Mouse (Mus musculus) ES-E14 (cell line): Measurements from ENCODE around the gene Ddc. TPM values are rescaled to one million over a fixed set of nuclear protein-coding genes. Genes with fewer than 3 reads are reported as not detected.

Experiments
- DNase-seq: peaks from one replicate; pipeline ENCODE4 v3.0.0-alpha.2; 2013; ENCODE audit warnings: low read depth, low spot score
- H3K27ac ChIP-seq: 2 replicates; pipeline ENCODE4 v1.5.1; 2012; ENCODE audit warnings: low read depth, mild to moderate bottlenecking, low read length, moderate library complexity, mixed read lengths; ENCODE audit not compliant: poor library complexity, insufficient read depth, severe bottlenecking
- H3K36me3 ChIP-seq: 2 replicates; pipeline ENCODE4 v1.6.1; 2012; ENCODE audit warnings: mild to moderate bottlenecking, low read length, moderate library complexity, mixed read lengths; ENCODE audit not compliant: control insufficient read depth, poor library complexity, insufficient read depth, severe bottlenecking
- H3K4me1 ChIP-seq, 2 experiments: fragments of 150-350 bp in 1 of 2; sonication (generic) in 1 of 2; 2 replicates each; pipeline ENCODE4 v1.6.1; 2012; ENCODE audit warnings: low read length in 2 of 2, mild to moderate bottlenecking in 1 of 2, mixed read lengths in 1 of 2; ENCODE audit not compliant: control insufficient read depth in 2 of 2, insufficient read depth in 2 of 2, poor library complexity in 1 of 2
- H3K4me3 ChIP-seq, 2 experiments: fragments of 150-350 bp in 1 of 2; sonication (generic) in 1 of 2; 2 replicates each; pipeline ENCODE4 v1.5.1; 2012; ENCODE audit warnings: low read length in 2 of 2, low read depth in 1 of 2, mild to moderate bottlenecking in 1 of 2, mixed read lengths in 1 of 2; ENCODE audit not compliant: insufficient read depth in 1 of 2, poor library complexity in 1 of 2, severe bottlenecking in 1 of 2
- H3K9ac ChIP-seq: 2 replicates; pipeline ENCODE4 v1.6.1; 2012; ENCODE audit warnings: low read depth, mild to moderate bottlenecking, low read length, mixed read lengths; ENCODE audit not compliant: poor library complexity, insufficient read depth, severe bottlenecking
- H3K9me3 ChIP-seq: fragments of 150-350 bp; sonication (generic); 2 replicates; pipeline ENCODE4 v1.6.1; 2012; ENCODE audit warnings: low read depth, mild to moderate bottlenecking, low read length; ENCODE audit not compliant: control insufficient read depth, insufficient read depth
- CHD2 ChIP-seq: IDR thresholded peaks from 2 replicates; pipeline ENCODE4 v1.6.1; 2014; ENCODE audit warnings: mild to moderate bottlenecking, low read depth, low read length, inconsistent platforms
- HCFC1 ChIP-seq: IDR thresholded peaks from 2 replicates; pipeline ENCODE4 v1.6.1; 2012; ENCODE audit warnings: low read length, inconsistent platforms, borderline replicate concordance; ENCODE audit not compliant: insufficient read depth
- MAFK ChIP-seq: IDR thresholded peaks from 2 replicates; pipeline ENCODE4 v1.6.1; 2014; ENCODE audit warnings: mild to moderate bottlenecking, low read depth, low read length, inconsistent platforms; ENCODE audit not compliant: insufficient read depth
- ZC3H11A ChIP-seq: IDR thresholded peaks from 2 replicates; pipeline ENCODE4 v1.6.1; 2012; ENCODE audit warnings: low read depth, mild to moderate bottlenecking, inconsistent platforms, low read length, borderline replicate concordance
- ZNF384 ChIP-seq: IDR thresholded peaks from 2 replicates; pipeline ENCODE4 v1.6.1; 2012; ENCODE audit warnings: low read depth, low read length, inconsistent platforms
- in situ Hi-C, 2 experiments: fragments of 600-800 bp; cut with MboI; formaldehyde crosslinking; loops; one replicate each; pipeline ENCODE4 v1.15.1; 2025; ENCODE audit warnings: low sequenced_read_pairs in 2 of 2, inconsistent platforms in 1 of 2; ENCODE audit not compliant: unreplicated experiment in 2 of 2
- total RNA-seq: library from RNA; depleted of rRNA; stranded (reverse); fragments of 300-350 nt; gene quantifications from 2 replicates; pipeline ENCODE4 v1.2.3, GENCODE M21; 2012

The Ddc gene
- total RNA-seq, 1 experiment, result 29.1 TPM

- H3K4me3 ChIP-seq, result no peak overlapping the region
- H3K36me3 ChIP-seq, result no peaks in the 10 kb centered on the region; the same call in 1 of the 2 replicates
- peaks cover 9% of the 10 kb centered on the region; the same call in 1 of the 2 replicates for H3K9me3 ChIP-seq
- in situ Hi-C loops, result no loop called here
- no peak for TF ChIP-seq ZNF384
- no peak for TF ChIP-seq HCFC1
- TF ChIP-seq ZC3H11A, result no peak
- no peak for TF ChIP-seq CHD2
- no peak for TF ChIP-seq MAFK
- H3K27ac ChIP-seq, result no peak overlapping the region
- peaks cover 19 to 26% of the 10 kb centered on the region in 2 experiments for H3K4me1 ChIP-seq
- peak overlapping the region; percentile 53; the same call in 1 of the 2 replicates for H3K9ac ChIP-seq
- DNase-seq, result no peak
These were observed 67.0 kb downstream of the Ddc start for GRCm38 (mm10) chr11:11830884-11831495.

- H3K4me3 ChIP-seq, result no peak overlapping the region
- H3K9ac ChIP-seq, result peak overlapping the region; percentile 38
- in situ Hi-C loops, result no loop called here
- H3K4me1 ChIP-seq, result peaks cover 19 to 26% of the 10 kb centered on the region in 2 experiments
- peak overlapping the region; percentile 99 for H3K27ac ChIP-seq
- no peaks in the 10 kb centered on the region; the same call in 1 of the 2 replicates for H3K36me3 ChIP-seq
- peak; percentile 67 for DNase-seq
- TF ChIP-seq CHD2 (no peak), ZNF384 (no peak), ZC3H11A (no peak)
- peaks cover 10% of the 10 kb centered on the region; the same call in 1 of the 2 replicates for H3K9me3 ChIP-seq
These were observed 68.6 kb downstream of the Ddc start for GRCm38 (mm10) chr11:11829161-11830000.

GRCm38 (mm10) chr11:11828761-11829160 is 69.2 kb downstream of the Ddc start:
- H3K27ac ChIP-seq, result peak overlapping the region; percentile 99
- peak; percentile 58 for DNase-seq
- H3K9ac ChIP-seq, result peak overlapping the region; percentile 38
- H3K9me3 ChIP-seq, result peaks cover 10% of the 10 kb centered on the region; the same call in 1 of the 2 replicates
- in situ Hi-C loops, result no loop called here
- H3K36me3 ChIP-seq, result no peaks in the 10 kb centered on the region; the same call in 1 of the 2 replicates
- H3K4me1 ChIP-seq, result peaks cover 19 to 26% of the 10 kb centered on the region in 2 experiments
- TF ChIP-seq MAFK (no peak), CHD2 (peak; percentile 49; the same call in 1 of the 2 replicates), ZC3H11A (no peak)
- H3K4me3 ChIP-seq, result no peak overlapping the region

- H3K36me3 ChIP-seq, result no peaks in the 10 kb centered on the region; the same call in 1 of the 2 replicates
- H3K4me1 ChIP-seq, result peaks cover 20 to 26% of the 10 kb centered on the region in 2 experiments
- H3K9ac ChIP-seq, result no peak overlapping the region
- no peak overlapping the region for H3K4me3 ChIP-seq
- DNase-seq, result no peak
- H3K27ac ChIP-seq, result peak overlapping the region; percentile 68
- in situ Hi-C loops, result no loop called here
- TF ChIP-seq HCFC1 (no peak), MAFK (no peak), ZNF384 (no peak), CHD2 (no peak), ZC3H11A (no peak)
- peaks cover 10% of the 10 kb centered on the region; the same call in 1 of the 2 replicates for H3K9me3 ChIP-seq
These were observed 69.7 kb downstream of the Ddc start for GRCm38 (mm10) chr11:11828251-11828650.
